Mouse (Mus musculus): ENCODE measurements around the gene Abhd13. TPM values are rescaled to one million over a fixed set of nuclear protein-coding genes. Genes with fewer than 3 reads are reported as not detected.

The Abhd13 gene
- total and polyA plus RNA-seq, 3 experiments = 14.0 to 15.5 TPM; not detected in 1

DNA sequence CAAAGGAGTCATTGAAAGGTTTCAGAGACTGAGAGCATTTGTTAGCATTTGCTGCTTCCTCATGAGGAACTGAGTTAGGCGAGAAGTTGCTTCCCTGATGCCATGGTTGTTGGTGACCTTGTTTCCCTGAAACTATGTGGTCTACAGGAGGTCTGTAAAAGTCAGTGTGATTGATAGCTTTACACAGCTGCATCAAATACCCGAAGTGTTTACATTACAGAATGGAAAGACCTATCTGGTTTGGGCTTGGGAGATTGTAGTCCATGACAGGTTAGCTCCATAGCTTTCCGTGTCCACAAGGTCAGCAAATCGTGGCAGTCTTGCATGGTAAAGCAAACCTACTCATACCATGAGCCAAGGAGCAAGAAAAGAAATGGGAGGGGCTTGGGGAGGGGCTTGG, 19.2 kb upstream of the Abhd13 start:
- no peaks in the 10 kb centered on the region for H3K36me3 ChIP-seq (ENCODE audit: control insufficient read depth in 1 of 2, insufficient read depth in 2 of 2, low read length in 2 of 2)
- TF ChIP-seq EP300 (IDR thresholded peaks at IDR 0.05; ENCODE audit: low read depth in 1 of 2, low read length in 2 of 2) (no peak), CHD2 (IDR thresholded peaks at IDR 0.05; ENCODE audit: low read length) (no peak), MAX (IDR thresholded peaks at IDR 0.05; ENCODE audit: low read length) (no peak), NRF1 (IDR thresholded peaks at IDR 0.05; ENCODE audit: insufficient read depth, low read depth, low read length, poor library complexity, severe bottlenecking) (no peak), ZMIZ1 (IDR thresholded peaks at IDR 0.05; ENCODE audit: low read depth, low read length) (no peak)
- H3K27ac ChIP-seq (ENCODE audit: control insufficient read depth, low read depth, low read length) = no peak overlapping the region
- no peak overlapping the region for H3K9ac ChIP-seq (ENCODE audit: control insufficient read depth, low read depth, low read length, poor library complexity, severe bottlenecking)
- no peaks in the 10 kb centered on the region for H3K9me3 ChIP-seq (replicated peaks; ENCODE audit: insufficient read depth, low read length)
- no peak overlapping the region for H3K4me3 ChIP-seq (ENCODE audit: control insufficient read depth in 1 of 2, insufficient read depth in 1 of 2, low read depth in 2 of 2, low read length in 2 of 2)
- no peaks in the 10 kb centered on the region for H3K4me1 ChIP-seq (ENCODE audit: control insufficient read depth in 1 of 2, insufficient read depth in 2 of 2, low read length in 2 of 2)
- DNase-seq (ENCODE audit: low read depth, low spot score) = no peak
- no peaks in the 10 kb centered on the region for H3K27me3 ChIP-seq (ENCODE audit: control insufficient read depth in 1 of 2, insufficient read depth in 2 of 2, low read length in 2 of 2)
- H3K79me2 ChIP-seq (ENCODE audit: control insufficient read depth, insufficient read depth, low read length, poor library complexity) = no peaks in the 10 kb centered on the region

DNA sequence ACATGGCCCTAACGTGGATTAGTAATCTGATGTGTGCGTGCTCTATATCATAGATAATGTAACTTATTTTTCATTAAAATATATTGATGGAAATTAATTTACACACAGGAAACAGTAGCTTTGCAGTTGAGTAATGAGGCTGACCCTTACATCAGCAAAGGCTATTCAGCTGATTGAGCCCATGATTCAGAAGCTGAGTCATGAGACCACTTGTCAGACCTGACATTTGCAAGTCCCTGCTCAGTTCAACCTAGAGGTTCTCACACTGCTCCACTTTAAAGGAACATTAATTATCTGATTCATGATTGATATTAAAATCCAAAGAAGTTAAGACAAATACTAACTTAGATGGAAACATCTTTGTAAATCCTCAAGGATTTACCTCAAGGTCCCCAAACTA, 17.6 kb upstream of the Abhd13 start:
- H3K79me2 ChIP-seq (ENCODE audit: control insufficient read depth, insufficient read depth, low read length, poor library complexity) = no peaks in the 10 kb centered on the region
- no peak overlapping the region for H3K4me3 ChIP-seq (ENCODE audit: control insufficient read depth in 1 of 2, insufficient read depth in 1 of 2, low read depth in 2 of 2, low read length in 2 of 2)
- no peaks in the 10 kb centered on the region for H3K36me3 ChIP-seq (ENCODE audit: control insufficient read depth in 1 of 2, insufficient read depth in 2 of 2, low read length in 2 of 2)
- no peaks in the 10 kb centered on the region for H3K9me3 ChIP-seq (replicated peaks; ENCODE audit: insufficient read depth, low read length)
- no peak overlapping the region for H3K9ac ChIP-seq (ENCODE audit: control insufficient read depth, low read depth, low read length, poor library complexity, severe bottlenecking)
- no peaks in the 10 kb centered on the region for H3K4me1 ChIP-seq (ENCODE audit: control insufficient read depth in 1 of 2, insufficient read depth in 2 of 2, low read length in 2 of 2)
- H3K27ac ChIP-seq (ENCODE audit: control insufficient read depth, low read depth, low read length) = no peak overlapping the region
- no peak for DNase-seq (ENCODE audit: low read depth, low spot score)
- no peaks in the 10 kb centered on the region for H3K27me3 ChIP-seq (ENCODE audit: control insufficient read depth in 1 of 2, insufficient read depth in 2 of 2, low read length in 2 of 2)
- TF ChIP-seq BHLHE40 (IDR thresholded peaks at IDR 0.05; ENCODE audit: borderline replicate concordance, low read depth, low read length) = no peak
- TF ChIP-seq RCOR1 (IDR thresholded peaks at IDR 0.05; ENCODE audit: low read depth, low read length) = no peak
- no peak for TF ChIP-seq MXI1 (IDR thresholded peaks at IDR 0.05; ENCODE audit: low read depth, low read length)
- TF ChIP-seq POLR2A (IDR thresholded peaks at IDR 0.05; ENCODE audit: control insufficient read depth in 1 of 2, insufficient read depth in 1 of 2, low read depth in 1 of 2, low read length in 2 of 2, poor library complexity in 1 of 2) = no peak
- TF ChIP-seq RAD21 (IDR thresholded peaks at IDR 0.05; ENCODE audit: low read depth, low read length) = no peak
- no peak for TF ChIP-seq CTCF (IDR thresholded peaks at IDR 0.05 in 2 of 3, conservative IDR thresholded peaks at IDR 0.05 in 1 of 3; ENCODE audit: control insufficient read depth in 1 of 3, insufficient read depth in 1 of 3, low read depth in 2 of 3, low read length in 3 of 3, poor library complexity in 1 of 3, severe bottlenecking in 1 of 3)
- TF ChIP-seq ZNF384 (IDR thresholded peaks at IDR 0.05; ENCODE audit: low read depth, low read length) = no peak
- TF ChIP-seq MAZ (IDR thresholded peaks at IDR 0.05; ENCODE audit: low read depth, low read length) = no peak
- no peak for TF ChIP-seq NELFE (IDR thresholded peaks at IDR 0.05; ENCODE audit: low read depth, low read length)
- TF ChIP-seq HCFC1 (IDR thresholded peaks at IDR 0.05; ENCODE audit: low read depth, low read length) = no peak
- TF ChIP-seq E2F4 (IDR thresholded peaks at IDR 0.05; ENCODE audit: borderline replicate concordance, low read depth, low read length) = no peak
- no peak for TF ChIP-seq TCF12 (IDR thresholded peaks at IDR 0.05; ENCODE audit: low read depth, low read length)
- no peak for TF ChIP-seq USF1 (IDR thresholded peaks at IDR 0.05; ENCODE audit: low read depth, low read length)

Data from MEL (cell line).